Mouse (Mus musculus): Measurements from ENCODE around the gene Lrrc10b. TPM values are rescaled to one million over a fixed set of nuclear protein-coding genes. Genes with fewer than 3 reads are reported as not detected.

The Lrrc10b gene
- polyA plus RNA-seq, 1 experiment from 2014 or later, result 1.5 TPM

GRCm38 (mm10) chr19:10424751-10425150 is 32.5 kb downstream of the Lrrc10b start:
- Histone ChIP-seq H3K9ac (no peak overlapping the region), H3K27me3 (no peaks in the 10 kb centered on the region), H3K27ac (replicated peaks) (no peak overlapping the region), H3K4me2 (no peak overlapping the region), H3K4me3 (no peak overlapping the region), H3K9me3 (no peaks in the 10 kb centered on the region), H3K36me3 (no peaks in the 10 kb centered on the region), H3K4me1 (replicated peaks) (peaks cover 17% of the 10 kb centered on the region)
- ATAC-seq (ENCODE audit: low FRiP score, low read depth), result no peak
- 49% methylated on average over 1 of the region's 1 CpGs for WGBS

- Histone ChIP-seq H3K9ac (no peak overlapping the region), H3K27ac (replicated peaks) (no peak overlapping the region), H3K4me2 (peak overlapping the region; percentile 40), H3K27me3 (no peaks in the 10 kb centered on the region), H3K4me3 (no peak overlapping the region), H3K4me1 (replicated peaks) (peaks cover 17% of the 10 kb centered on the region), H3K36me3 (no peaks in the 10 kb centered on the region), H3K9me3 (no peaks in the 10 kb centered on the region)
- WGBS, result 6% methylated on average over 45 of the region's 53 CpGs
- no peak for ATAC-seq (ENCODE audit: low FRiP score, low read depth)
Measured at GRCm38 (mm10) chr19:10421986-10422976, 35.0 kb downstream of the Lrrc10b start.

- 62% methylated on average over 12 of the region's 12 CpGs for WGBS
- Histone ChIP-seq H3K9me3 (no peaks in the 10 kb centered on the region), H3K36me3 (no peaks in the 10 kb centered on the region), H3K4me3 (no peak overlapping the region), H3K4me1 (replicated peaks) (peaks cover 34% of the 10 kb centered on the region), H3K4me2 (no peak overlapping the region), H3K27me3 (no peaks in the 10 kb centered on the region), H3K27ac (replicated peaks) (no peak overlapping the region), H3K9ac (no peak overlapping the region)
- no peak for ATAC-seq (ENCODE audit: low FRiP score, low read depth)
Measured at GRCm38 (mm10) chr19:10417436-10417835, 39.8 kb downstream of the Lrrc10b start.

- Histone ChIP-seq H3K4me3 (no peak overlapping the region), H3K9ac (no peak overlapping the region), H3K9me3 (no peaks in the 10 kb centered on the region), H3K27me3 (no peaks in the 10 kb centered on the region), H3K36me3 (no peaks in the 10 kb centered on the region), H3K4me2 (no peak overlapping the region), H3K4me1 (replicated peaks) (peaks cover 28% of the 10 kb centered on the region), H3K27ac (replicated peaks) (no peak overlapping the region)
- no peak for ATAC-seq (ENCODE audit: low FRiP score, low read depth)
- 54% methylated on average over 8 of the region's 8 CpGs for WGBS
Measured at GRCm38 (mm10) chr19:10416889-10417288, 40.4 kb downstream of the Lrrc10b start.

- H3K27me3 ChIP-seq, result no peaks in the 10 kb centered on the region
- H3K4me2 ChIP-seq, result no peak overlapping the region
- no peak for ATAC-seq (ENCODE audit: low FRiP score, low read depth)
- no peaks in the 10 kb centered on the region for H3K9me3 ChIP-seq
- no peak overlapping the region for H3K9ac ChIP-seq
- no peak overlapping the region for H3K27ac ChIP-seq (replicated peaks)
- no peaks in the 10 kb centered on the region for H3K36me3 ChIP-seq
- H3K4me1 ChIP-seq (replicated peaks), result peaks cover 29% of the 10 kb centered on the region
- no peak overlapping the region for H3K4me3 ChIP-seq
- WGBS, result 73% methylated on average over 5 of the region's 5 CpGs
Measured at GRCm38 (mm10) chr19:10415508-10415907, 41.8 kb downstream of the Lrrc10b start.

GRCm38 (mm10) chr19:10413701-10414242 is 43.5 kb downstream of the Lrrc10b start:
- no peaks in the 10 kb centered on the region for H3K9me3 ChIP-seq
- peak overlapping the region; percentile 23 for H3K4me3 ChIP-seq
- no peaks in the 10 kb centered on the region for H3K36me3 ChIP-seq
- peaks cover 29% of the 10 kb centered on the region for H3K4me1 ChIP-seq (replicated peaks)
- H3K4me2 ChIP-seq, result peak overlapping the region; percentile 48
- ATAC-seq (ENCODE audit: low FRiP score, low read depth), result peak; percentile 76
- WGBS, result 3% methylated on average over 18 of the region's 19 CpGs
- 0 out of 2 replicates have a peak overlapping the region, but pooled peaks have one; percentile 21 for H3K9ac ChIP-seq
- no peak overlapping the region; the same call in 1 of the 2 replicates for H3K27ac ChIP-seq (replicated peaks)
- no peaks in the 10 kb centered on the region for H3K27me3 ChIP-seq

Other genes starting within 250 kb of the Lrrc10b start
- 0.76 and 0.92 TPM in 2 replicates for gene Myrf, start 216.7 kb downstream of the Lrrc10b start, polyA plus RNA-seq (2015; fragmentation: Nextera tagmentation; extraction: Ambion mirVana)
- gene Dagla, start 152.6 kb downstream of the Lrrc10b start, polyA plus RNA-seq (2015; fragmentation: Nextera tagmentation; extraction: Ambion mirVana), result 11.3 and 14.3 TPM in 2 replicates
- gene Syt7, start 68.4 kb downstream of the Lrrc10b start, polyA plus RNA-seq (2015; fragmentation: Nextera tagmentation; extraction: Ambion mirVana), result 17.4 and 21.0 TPM in 2 replicates
- gene Ppp1r32, start 25.5 kb upstream of the Lrrc10b start, polyA plus RNA-seq (2015; fragmentation: Nextera tagmentation; extraction: Ambion mirVana), result 2.1 and 2.3 TPM in 2 replicates
- gene Cpsf7, start 67.8 kb upstream of the Lrrc10b start, polyA plus RNA-seq (2015; fragmentation: Nextera tagmentation; extraction: Ambion mirVana), result 49.0 and 56.1 TPM in 2 replicates
- 62.8 and 69.1 TPM in 2 replicates for gene Sdhaf2, start 68.7 kb upstream of the Lrrc10b start, polyA plus RNA-seq (2015; fragmentation: Nextera tagmentation; extraction: Ambion mirVana)
- gene Tmem216, start 98.8 kb upstream of the Lrrc10b start, polyA plus RNA-seq (2015; fragmentation: Nextera tagmentation; extraction: Ambion mirVana), result 47.5 and 51.4 TPM in 2 replicates
- gene Cyb561a3, start 119.7 kb upstream of the Lrrc10b start, polyA plus RNA-seq (2015; fragmentation: Nextera tagmentation; extraction: Ambion mirVana), result 19.9 and 20.3 TPM in 2 replicates
- 40.2 and 41.4 TPM in 2 replicates for gene Tmem138, start 119.9 kb upstream of the Lrrc10b start, polyA plus RNA-seq (2015; fragmentation: Nextera tagmentation; extraction: Ambion mirVana)
- 221 and 229 TPM in 2 replicates for gene Ddb1, start 147.9 kb upstream of the Lrrc10b start, polyA plus RNA-seq (2015; fragmentation: Nextera tagmentation; extraction: Ambion mirVana)
- 22.0 and 28.3 TPM in 2 replicates for gene Tkfc, start 148.2 kb upstream of the Lrrc10b start, polyA plus RNA-seq (2015; fragmentation: Nextera tagmentation; extraction: Ambion mirVana)
- 0.94 and 1.3 TPM in 2 replicates for gene Vwce, start 176.7 kb upstream of the Lrrc10b start, polyA plus RNA-seq (2015; fragmentation: Nextera tagmentation; extraction: Ambion mirVana)
- gene Pga5, start 220.6 kb upstream of the Lrrc10b start, polyA plus RNA-seq (2015; fragmentation: Nextera tagmentation; extraction: Ambion mirVana), result not detected in 2 replicates
- 28.8 and 31.8 TPM in 2 replicates for gene Vps37c, start 231.3 kb upstream of the Lrrc10b start, polyA plus RNA-seq (2015; fragmentation: Nextera tagmentation; extraction: Ambion mirVana)

All from hindbrain, embryonic 15.5 days (tissue).